Mouse (Mus musculus) midbrain, embryonic 11.5 days (tissue): ENCODE results near the gene Marveld3. TPM values are rescaled to one million over a fixed set of nuclear protein-coding genes. Genes with fewer than 3 reads are reported as not detected.

Source experiments
- ATAC-seq: fragments of 200-750 bp; cut with Nextera tagmentation; 2 replicates; pipeline ENCODE4 v1.8.0; 2017; ENCODE audit warnings: moderate TSS enrichment, moderate library complexity; ENCODE audit not compliant: low FRiP score
- DNase-seq: peaks from one replicate; pipeline ENCODE4 v3.0.0; 2015; ENCODE audit warnings: low spot score; ENCODE audit errors: missing footprints
- H3K27ac ChIP-seq: fragments of 300-500 bp; sonication (generic); 2 replicates; pipeline ENCODE4 v1.5.1; 2014; ENCODE audit warnings: low read depth, low read length
- H3K27me3 ChIP-seq: fragments of 300-500 bp; sonication (generic); 2 replicates; pipeline ENCODE4 v1.6.1; 2014; ENCODE audit warnings: mild to moderate bottlenecking, low read length, moderate library complexity, mixed read lengths; ENCODE audit not compliant: control insufficient read depth, insufficient read depth
- H3K36me3 ChIP-seq: fragments of 300-500 bp; sonication (generic); 2 replicates; pipeline ENCODE4 v1.6.1; 2014; ENCODE audit warnings: mild to moderate bottlenecking, low read length, moderate library complexity, mixed read lengths; ENCODE audit not compliant: control insufficient read depth, insufficient read depth
- H3K4me1 ChIP-seq: fragments of 300-500 bp; sonication (generic); 2 replicates; pipeline ENCODE4 v1.6.1; 2014; ENCODE audit warnings: low read length; ENCODE audit not compliant: control insufficient read depth, insufficient read depth
- H3K4me2 ChIP-seq: fragments of 300-500 bp; sonication (generic); 2 replicates; pipeline ENCODE4 v1.6.1; 2014; ENCODE audit warnings: mild to moderate bottlenecking, moderate library complexity
- H3K4me3 ChIP-seq: fragments of 300-500 bp; sonication (generic); 2 replicates; pipeline ENCODE4 v1.5.1; 2014; ENCODE audit warnings: low read depth, low read length
- H3K9ac ChIP-seq: fragments of 300-500 bp; sonication (generic); 2 replicates; pipeline ENCODE4 v1.6.1; 2014; ENCODE audit warnings: low read length
- H3K9me3 ChIP-seq: fragments of 300-500 bp; sonication (generic); 2 replicates; pipeline ENCODE4 v1.6.1; 2016; ENCODE audit warnings: low read length; ENCODE audit not compliant: control insufficient read depth
- WGBS: fragments of 180-500 bp; shearing (Covaris S2); extraction: QIAGEN DNeasy Blood & Tissue Kit; methylation state at CpG from one replicate; pipeline ENCODE4 v1.1.7; 2014; 5-methylcytosine and 5-hydroxymethylcytosine counted together
- polyA plus RNA-seq: library from polyadenylated mRNA; unstranded; fragments of >200 nt; fragmentation: Nextera tagmentation; extraction: Ambion mirVana; gene quantifications from 2 replicates; pipeline ENCODE4 v1.2.1, GENCODE M21; 2014

The Marveld3 gene
- polyA plus RNA-seq, result 0.25 and 0.37 TPM in 2 replicates

DNA sequence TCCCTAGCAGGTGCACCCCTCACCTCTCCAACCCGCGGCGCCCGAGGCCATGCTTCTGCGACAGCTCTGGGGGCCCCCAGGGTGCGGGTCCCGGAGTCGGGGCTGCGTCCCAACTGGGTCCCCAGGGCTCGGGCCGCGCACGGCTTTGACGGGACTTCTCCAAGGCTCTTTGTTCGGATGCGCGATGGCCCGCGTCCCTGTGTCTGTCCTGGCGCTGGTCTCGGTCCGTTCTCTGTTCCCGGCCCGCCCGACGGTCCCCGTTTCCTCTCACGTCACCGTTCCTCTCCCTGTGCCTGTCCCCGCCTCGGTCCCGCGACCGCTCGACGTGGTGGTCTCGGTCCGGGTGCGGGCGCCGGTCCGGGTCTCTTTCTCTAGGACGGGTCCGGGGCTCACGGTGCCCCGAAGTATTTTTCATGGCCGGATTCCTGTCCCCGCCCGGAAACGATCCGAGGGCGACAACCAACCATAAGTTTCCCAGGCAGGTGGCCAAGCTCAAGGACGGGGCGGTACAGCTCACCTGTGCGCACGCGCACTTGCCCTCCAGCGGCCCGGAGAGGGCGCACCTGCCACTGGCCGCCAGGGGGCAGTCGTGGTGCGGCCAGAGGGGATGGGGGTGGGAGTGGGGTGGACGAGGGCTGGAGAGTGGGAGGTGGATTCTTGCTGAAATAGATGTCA is at the start of gene Marveld3:
Gene Marveld3 (minus strand): TSS at position 511 of the 675 bp plus-strand sequence.
- DNase-seq (peak; percentile 96), ATAC-seq (peak; percentile 57)
- H3K4me2 ChIP-seq, result peak within 1 kb of the TSS; percentile 69
- H3K36me3 ChIP-seq, result no peaks in the 10 kb centered on the region
- H3K4me1 ChIP-seq, result peaks cover 7% of the 10 kb centered on the region
- no peaks in the 10 kb centered on the region for H3K9me3 ChIP-seq
- WGBS, result 1% methylated on average over 64 of the region's 64 CpGs
- H3K9ac ChIP-seq, result peak within 1 kb of the TSS; percentile 46
- H3K4me3 ChIP-seq, result peak within 1 kb of the TSS; percentile 41
- peaks cover 26% of the 10 kb centered on the region for H3K27me3 ChIP-seq
- no peak within 1 kb of the TSS for H3K27ac ChIP-seq

DNA sequence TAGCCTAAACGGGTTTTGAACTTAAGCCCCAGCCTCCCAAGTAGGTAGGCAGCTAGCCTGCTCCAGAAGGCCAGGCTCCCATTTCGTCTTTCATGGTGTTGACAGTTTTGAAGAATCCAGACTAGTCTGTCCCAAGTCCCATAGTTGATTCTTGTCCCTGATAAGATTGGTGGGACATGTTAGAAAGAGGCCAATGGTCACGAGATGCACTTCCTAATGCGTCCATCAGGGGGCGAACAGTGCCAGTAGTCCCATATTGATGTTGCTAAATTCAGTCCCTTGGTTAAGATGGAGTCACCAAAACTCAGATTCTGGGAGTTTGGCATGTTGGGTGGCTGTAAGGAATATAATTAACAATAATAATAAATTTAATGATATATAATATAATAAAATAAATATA is 48.9 kb upstream of the Marveld3 start:
- H3K4me1 ChIP-seq, result no peaks in the 10 kb centered on the region
- no peaks in the 10 kb centered on the region for H3K9me3 ChIP-seq
- H3K4me3 ChIP-seq, result no peak overlapping the region
- no peak overlapping the region for H3K27ac ChIP-seq
- H3K27me3 ChIP-seq, result no peaks in the 10 kb centered on the region
- H3K36me3 ChIP-seq, result no peaks in the 10 kb centered on the region
- WGBS, result 34% methylated on average over 5 of the region's 5 CpGs
- H3K9ac ChIP-seq, result no peak overlapping the region
- no peak overlapping the region for H3K4me2 ChIP-seq
- ATAC-seq (no peak), DNase-seq (peak; percentile 93)

GRCm38 (mm10) chr8:110008995-110009446 is 47.0 kb upstream of the Marveld3 start:
- Histone ChIP-seq H3K4me2 (no peak overlapping the region), H3K27me3 (no peaks in the 10 kb centered on the region), H3K27ac (no peak overlapping the region), H3K36me3 (no peaks in the 10 kb centered on the region), H3K4me3 (no peak overlapping the region), H3K4me1 (no peaks in the 10 kb centered on the region), H3K9ac (no peak overlapping the region), H3K9me3 (no peaks in the 10 kb centered on the region)
- ATAC-seq (no peak), DNase-seq (no peak)
- whole genome bisulfite sequencing, result 74% methylated on average over 8 of the region's 8 CpGs

DNA sequence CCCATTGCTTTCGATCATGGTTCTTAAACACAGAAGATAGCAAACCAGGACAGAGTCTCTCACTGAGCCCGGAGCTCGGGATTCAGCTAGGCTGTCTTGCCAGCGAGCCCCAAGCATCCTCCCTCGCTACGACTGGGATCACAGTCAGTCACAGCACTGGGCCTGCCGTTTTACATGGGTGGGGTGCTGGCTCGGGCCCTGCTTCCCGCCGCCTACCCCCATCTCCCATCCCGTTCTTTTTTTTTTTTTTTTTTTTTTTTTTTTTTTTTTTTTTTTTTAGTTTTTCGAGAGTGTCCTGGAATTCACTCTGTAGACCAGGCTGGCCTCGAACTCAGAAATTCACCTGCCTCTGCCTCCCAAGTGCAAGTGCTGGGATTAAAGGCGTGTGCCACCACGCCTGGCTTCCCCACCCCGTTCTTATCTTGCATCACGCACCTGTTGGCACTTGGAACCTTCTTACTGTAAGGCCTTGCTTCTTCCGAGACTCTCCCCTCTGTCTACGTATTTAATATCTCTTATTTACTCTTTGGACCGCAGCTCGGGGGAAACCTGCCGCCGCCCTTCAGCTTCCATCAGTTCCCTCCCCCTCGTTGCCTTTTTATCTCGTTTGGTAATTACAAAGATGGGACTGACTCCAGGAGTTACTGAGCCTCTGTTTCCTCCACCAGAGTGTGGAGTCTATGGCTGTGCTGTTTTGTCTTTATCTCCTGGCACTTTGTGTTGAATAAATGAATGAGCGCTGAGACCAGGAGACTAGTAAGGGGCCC is 46.4 kb upstream of the Marveld3 start:
- Histone ChIP-seq H3K36me3 (no peaks in the 10 kb centered on the region), H3K4me3 (no peak overlapping the region), H3K27ac (no peak overlapping the region), H3K9ac (no peak overlapping the region), H3K4me1 (no peaks in the 10 kb centered on the region), H3K27me3 (no peaks in the 10 kb centered on the region), H3K9me3 (no peaks in the 10 kb centered on the region), H3K4me2 (no peak overlapping the region)
- DNase-seq (no peak), ATAC-seq (no peak)
- 90% methylated on average over 26 of the region's 26 CpGs for WGBS

- no peak overlapping the region for H3K9ac ChIP-seq
These were observed 44.5 kb upstream of the Marveld3 start for GRCm38 (mm10) chr8:110006312-110007023.

GRCm38 (mm10) chr8:110004300-110004699 is 42.3 kb upstream of the Marveld3 start:
- no peaks in the 10 kb centered on the region for H3K36me3 ChIP-seq
- ATAC-seq (no peak), DNase-seq (no peak)
- no peaks in the 10 kb centered on the region for H3K4me1 ChIP-seq
- H3K9me3 ChIP-seq, result no peaks in the 10 kb centered on the region
- no peak overlapping the region for H3K4me2 ChIP-seq
- H3K4me3 ChIP-seq, result no peak overlapping the region
- H3K27me3 ChIP-seq, result no peaks in the 10 kb centered on the region
- WGBS, result 81% methylated on average over 5 of the region's 5 CpGs
- no peak overlapping the region for H3K27ac ChIP-seq
- H3K9ac ChIP-seq, result no peak overlapping the region

More at GRCm38 (mm10) chr8:110006312-110007023, 44.5 kb upstream of the Marveld3 start:
- no peaks in the 10 kb centered on the region for H3K36me3 ChIP-seq
- H3K4me1 ChIP-seq, result no peaks in the 10 kb centered on the region
- DNase-seq (no peak), ATAC-seq (peak; percentile 48; the same call in 1 of the 2 replicates)
- no peak overlapping the region for H3K27ac ChIP-seq
- H3K9me3 ChIP-seq, result no peaks in the 10 kb centered on the region
- 60% methylated on average over 17 of the region's 17 CpGs for WGBS
- no peak overlapping the region for H3K4me2 ChIP-seq
- H3K27me3 ChIP-seq, result no peaks in the 10 kb centered on the region
- no peak overlapping the region for H3K4me3 ChIP-seq

GRCm38 (mm10) chr8:110002953-110003352 is 41.0 kb upstream of the Marveld3 start:
- no peak overlapping the region for H3K9ac ChIP-seq
- no peaks in the 10 kb centered on the region for H3K27me3 ChIP-seq
- WGBS, result 40% methylated on average over 9 of the region's 9 CpGs
- ATAC-seq, result no peak
- no peaks in the 10 kb centered on the region for H3K36me3 ChIP-seq
- no peak overlapping the region for H3K4me3 ChIP-seq
- H3K4me2 ChIP-seq, result no peak overlapping the region
- DNase-seq, result no peak
- H3K4me1 ChIP-seq, result no peaks in the 10 kb centered on the region
- no peak overlapping the region for H3K27ac ChIP-seq
- H3K9me3 ChIP-seq, result no peaks in the 10 kb centered on the region

DNA sequence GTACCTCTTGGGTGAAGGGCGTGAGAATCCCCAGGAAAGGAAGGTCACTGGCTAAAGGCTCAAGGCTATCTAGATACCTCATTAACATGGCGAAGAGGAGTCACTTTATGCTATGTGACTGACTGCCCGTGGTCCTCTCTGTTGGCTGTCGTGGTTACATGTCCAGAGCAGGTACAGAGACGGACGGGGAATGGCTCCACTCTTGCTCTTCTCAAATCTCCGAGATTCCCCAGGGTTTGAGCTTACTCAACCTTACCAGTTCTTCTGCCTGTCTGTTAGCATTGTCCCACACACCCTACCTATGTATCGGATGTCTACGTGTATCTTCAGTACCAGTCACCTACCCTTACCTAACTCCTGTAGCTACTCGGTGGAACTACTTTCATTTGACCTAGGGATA is 38.0 kb upstream of the Marveld3 start:
- Histone ChIP-seq H3K4me1 (no peaks in the 10 kb centered on the region), H3K27me3 (no peaks in the 10 kb centered on the region), H3K4me2 (no peak overlapping the region), H3K4me3 (no peak overlapping the region), H3K9me3 (no peaks in the 10 kb centered on the region), H3K27ac (no peak overlapping the region), H3K36me3 (no peaks in the 10 kb centered on the region), H3K9ac (no peak overlapping the region)
- no peak for DNase-seq
- WGBS, result 86% methylated on average over 10 of the region's 10 CpGs
- no peak for ATAC-seq

GRCm38 (mm10) chr8:109998066-109998465 is 36.1 kb upstream of the Marveld3 start:
- ATAC-seq (no peak), DNase-seq (no peak)
- no peaks in the 10 kb centered on the region for H3K9me3 ChIP-seq
- 83% methylated on average over 7 of the region's 7 CpGs for WGBS
- no peak overlapping the region for H3K4me2 ChIP-seq
- no peak overlapping the region for H3K27ac ChIP-seq
- H3K9ac ChIP-seq, result no peak overlapping the region
- H3K36me3 ChIP-seq, result no peaks in the 10 kb centered on the region
- no peak overlapping the region for H3K4me3 ChIP-seq
- H3K4me1 ChIP-seq, result no peaks in the 10 kb centered on the region
- no peaks in the 10 kb centered on the region for H3K27me3 ChIP-seq
